Mouse (Mus musculus) thymus, adult 2 months (tissue): Measurements from ENCODE around the gene Myl10.

Experiments used
- CTCF ChIP-seq: fragments of 200-500 bp; IDR thresholded peaks from 2 replicates; pipeline ENCODE4 v1.5.1; 2012; ENCODE audit warnings: mild to moderate bottlenecking, control low read depth, low read length, moderate library complexity, borderline replicate concordance; ENCODE audit not compliant: control insufficient read depth, poor library complexity, insufficient read depth; ENCODE audit errors: extremely low read depth
- POLR2A ChIP-seq: fragments of 200-500 bp; IDR thresholded peaks from 2 replicates; pipeline ENCODE4 v1.6.1; 2012; ENCODE audit warnings: mild to moderate bottlenecking, low read length, control low read depth, moderate library complexity; ENCODE audit not compliant: control insufficient read depth, poor library complexity, insufficient read depth; ENCODE audit errors: extremely low read depth

- TF ChIP-seq CTCF = no peak
- TF ChIP-seq POLR2A = no peak
These were observed 17.8 kb downstream of the Myl10 start for GRCm38 (mm10) chr5:136710742-136711141.
